Mouse (Mus musculus): ENCODE results near the gene Dcst2.

DNA sequence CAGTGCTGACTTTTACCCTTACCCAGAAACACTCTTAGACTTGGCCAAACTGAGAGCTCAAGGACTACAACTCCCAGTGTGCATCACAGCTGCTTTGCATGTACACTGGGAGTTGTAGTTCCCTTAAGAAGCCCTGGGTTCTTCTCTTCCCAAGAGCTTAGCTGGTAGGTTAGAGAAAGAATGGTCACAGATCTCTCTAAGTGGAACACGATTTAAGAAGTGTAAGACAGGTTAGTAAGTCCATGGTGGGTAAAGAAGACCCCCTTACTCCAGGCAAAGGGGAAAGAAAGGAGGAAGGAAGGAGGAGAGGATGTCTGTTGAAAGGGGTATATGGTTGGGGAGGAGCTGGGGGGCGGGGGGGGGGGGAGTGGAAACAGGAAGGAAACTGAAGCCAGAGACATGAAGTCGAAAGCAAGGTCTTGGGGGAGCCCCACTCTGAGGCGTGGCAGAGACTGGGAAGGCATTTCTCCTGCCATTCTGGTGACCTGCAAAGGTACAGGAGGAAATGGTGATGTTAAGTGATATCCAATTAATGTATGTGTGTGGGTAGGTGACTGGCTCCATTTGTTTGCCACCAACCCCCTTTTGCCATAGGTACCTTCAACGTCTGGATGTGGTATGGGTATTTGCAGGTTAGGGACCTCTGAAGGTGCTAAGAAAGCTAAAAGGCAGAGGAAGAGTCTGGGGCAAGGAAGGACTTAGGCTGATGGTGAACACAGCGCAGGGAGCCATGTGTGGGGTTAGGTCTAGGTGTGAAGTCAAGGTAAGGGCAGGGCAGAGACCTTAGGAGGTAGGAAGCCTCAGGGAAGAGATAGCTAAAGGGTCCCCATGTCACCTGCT lies 27.3 kb downstream of the Dcst2 start:
- TF ChIP-seq CTCF (IDR thresholded peaks at IDR 0.05; ENCODE audit: extremely low read depth, insufficient read depth, insufficient read length, insufficient replicate concordance) (no peak), POLR2A (IDR thresholded peaks at IDR 0.05; ENCODE audit: low read depth, low read length) (no peak; the same call in 1 of the 2 replicates)
